ENCODE assay signal across 8 mouse cellular contexts in the genomic region with DNA sequence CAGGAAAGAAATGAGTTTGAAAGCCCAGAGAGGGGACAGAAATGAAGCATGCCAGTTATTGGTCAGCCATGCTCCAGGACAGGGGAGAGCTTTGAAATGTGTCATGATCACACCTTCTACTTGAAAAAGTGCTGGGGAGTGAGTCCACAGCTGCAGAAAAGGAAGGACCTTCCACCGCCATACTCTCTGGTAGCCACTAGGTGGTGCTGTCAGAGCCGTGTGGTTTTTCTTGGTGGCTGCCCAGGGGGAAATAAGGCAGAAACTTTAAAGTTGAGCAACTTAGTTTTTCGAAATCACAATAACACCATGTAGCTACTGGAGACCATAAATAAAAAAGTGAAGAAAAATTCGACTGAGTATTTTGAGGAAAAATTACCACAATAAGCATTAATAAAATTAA. TPM values are rescaled to one million over a fixed set of nuclear protein-coding genes. Genes with fewer than 3 reads are reported as not detected.
A peak's percentile ranks its signal among the peaks of the same experiment; 100 is the strongest.
DNase-seq lines count a peak whose midpoint lies in the region; ATAC-seq and TF ChIP-seq lines count a peak whose summit lies in the region.

No protein-coding gene starts in this region.

- H3K4me2 ChIP-seq in forebrain, embryonic 11.5 days (ENCODE audit: low read depth, low read length, severe bottlenecking), result no peak overlapping the region
- no peak overlapping the region for H3K4me2 ChIP-seq in forebrain, embryonic 13.5 days
- no peak overlapping the region for H3K4me2 ChIP-seq in neural tube, embryonic 15.5 days
- H3K4me2 ChIP-seq in liver, embryonic 14.5 days (ENCODE audit: low read depth), result no peak overlapping the region

- ATAC-seq in forebrain, embryonic 11.5 days (replicated peaks; ENCODE audit: low FRiP score), result no peak
- no peak; the same call in 1 of the 2 replicates for ATAC-seq in forebrain, embryonic 13.5 days
- ATAC-seq in neural tube, embryonic 15.5 days (ENCODE audit: low FRiP score), result no peak
- ATAC-seq in liver, embryonic 14.5 days (ENCODE audit: insufficient read depth), result no peak

- DNase-seq in forebrain, embryonic 11.5 days (ENCODE audit: low spot score), result peak; percentile 70
- peak; percentile 43 for DNase-seq in neural tube, embryonic 10.5 days (ENCODE audit: extremely low spot score, low spot score)
- peak; percentile 64 for DNase-seq in brain, adult 2 months (ENCODE audit: low read depth, low spot score)
- DNase-seq in gastrocnemius, postnatal 14 days, result peak; percentile 40
- peak in 1 of 3 experiments; percentile 13 for DNase-seq in liver, embryonic 14.5 days (ENCODE audit: low read depth in 3 of 3, low spot score in 3 of 3)
- DNase-seq in spleen, postnatal 10 days (ENCODE audit: low spot score in 2 of 2), result peak; percentile 5 to 46

- H3K36me3 ChIP-seq in forebrain, embryonic 11.5 days (ENCODE audit: control insufficient read depth, insufficient read depth, low read length), result no peaks in the 10 kb centered on the region
- H3K36me3 ChIP-seq in forebrain, embryonic 13.5 days (ENCODE audit: poor library complexity, severe bottlenecking), result 0 out of 2 replicates have a peak, but pooled peaks cover 2% of the 10 kb centered on the region
- H3K36me3 ChIP-seq in neural tube, embryonic 15.5 days, result no peaks in the 10 kb centered on the region
- H3K36me3 ChIP-seq in liver, embryonic 14.5 days (replicated peaks; ENCODE audit: control insufficient read depth, insufficient read depth, low read depth), result no peaks in the 10 kb centered on the region

- no peak overlapping the region for H3K9ac ChIP-seq in forebrain, embryonic 11.5 days (ENCODE audit: low read length)
- no peak overlapping the region for H3K9ac ChIP-seq in forebrain, embryonic 13.5 days
- H3K9ac ChIP-seq in neural tube, embryonic 15.5 days (replicated peaks), result no peak overlapping the region
- H3K9ac ChIP-seq in liver, embryonic 14.5 days (replicated peaks), result no peak overlapping the region

- peaks cover 2% of the 10 kb centered on the region; the same call in 1 of the 2 replicates for H3K4me1 ChIP-seq in forebrain, embryonic 11.5 days (replicated peaks; ENCODE audit: control insufficient read depth, insufficient read depth, low read length)
- peaks cover 15% of the 10 kb centered on the region for H3K4me1 ChIP-seq in forebrain, embryonic 13.5 days
- H3K4me1 ChIP-seq in neural tube, embryonic 15.5 days, result peaks cover 28% of the 10 kb centered on the region
- H3K4me1 ChIP-seq in liver, embryonic 14.5 days (replicated peaks; ENCODE audit: control insufficient read depth in 2 of 2, insufficient read depth in 2 of 2, low read length in 1 of 2), result no peaks in the 10 kb centered on the region

- peaks cover 5% of the 10 kb centered on the region; the same call in 1 of the 2 replicates for H3K9me3 ChIP-seq in forebrain, embryonic 11.5 days (ENCODE audit: control insufficient read depth, low read length)
- H3K9me3 ChIP-seq in forebrain, embryonic 13.5 days (replicated peaks), result peaks cover 12% of the 10 kb centered on the region
- H3K9me3 ChIP-seq in neural tube, embryonic 15.5 days (replicated peaks), result peaks cover 6% of the 10 kb centered on the region; the same call in 1 of the 2 replicates
- H3K9me3 ChIP-seq in liver, embryonic 14.5 days (ENCODE audit: control insufficient read depth, low read length), result no peaks in the 10 kb centered on the region

- H3K4me3 ChIP-seq in forebrain, embryonic 11.5 days (ENCODE audit: low read depth, low read length), result no peak overlapping the region
- no peak overlapping the region for H3K4me3 ChIP-seq in forebrain, embryonic 13.5 days
- no peak overlapping the region for H3K4me3 ChIP-seq in neural tube, embryonic 15.5 days (replicated peaks)
- H3K4me3 ChIP-seq in liver, embryonic 14.5 days (ENCODE audit: insufficient read depth in 1 of 2, low read depth in 2 of 2, low read length in 2 of 2), result no peak overlapping the region

- intact Hi-C loops in gastrocnemius, postnatal 14 days (cut with DNase I; ENCODE audit: low total_unique reads), result no loop called here

- peak; percentile 80 for TF ChIP-seq CTCF in liver, embryonic 14.5 days (IDR thresholded peaks at IDR 0.05; ENCODE audit: low read depth)

- 20% methylated on average over 4 of the region's 4 CpGs for WGBS in forebrain, embryonic 11.5 days
- WGBS in forebrain, embryonic 13.5 days, result 20% methylated on average over 4 of the region's 4 CpGs
- 16% methylated on average over 4 of the region's 4 CpGs for WGBS in neural tube, embryonic 15.5 days
- WGBS in liver, embryonic 14.5 days (ENCODE audit: insufficient replicate concordance), result 6% methylated on average over 4 of the region's 4 CpGs

- TF ChIP-seq EP300 in liver, embryonic 14.5 days (IDR thresholded peaks at IDR 0.05; ENCODE audit: low read depth), result no peak

- no peaks in the 10 kb centered on the region for H3K27me3 ChIP-seq in forebrain, embryonic 11.5 days (ENCODE audit: control insufficient read depth, insufficient read depth, low read length)
- 0 out of 2 replicates have a peak, but pooled peaks cover 1% of the 10 kb centered on the region for H3K27me3 ChIP-seq in forebrain, embryonic 13.5 days
- peaks cover 19% of the 10 kb centered on the region for H3K27me3 ChIP-seq in neural tube, embryonic 15.5 days (replicated peaks)
- H3K27me3 ChIP-seq in liver, embryonic 14.5 days (ENCODE audit: control insufficient read depth, insufficient read depth, low read length), result no peaks in the 10 kb centered on the region

- no peak overlapping the region for H3K27ac ChIP-seq in forebrain, embryonic 11.5 days (ENCODE audit: low read depth, low read length)
- no peak overlapping the region for H3K27ac ChIP-seq in forebrain, embryonic 13.5 days
- H3K27ac ChIP-seq in neural tube, embryonic 15.5 days (replicated peaks), result no peak overlapping the region
- H3K27ac ChIP-seq in liver, embryonic 14.5 days, result no peak overlapping the region

RNA-seq across cellular contexts. Expression of a gene that starts 3.0 kb away (rescaled TPM):
- 0.36 TPM in 1 of 2 replicates, not detected in the other for polyA plus RNA-seq in forebrain, embryonic 11.5 days (2014; fragmentation: Nextera tagmentation; extraction: Ambion mirVana)
- 0.13 and 0.32 TPM in 2 replicates for polyA plus RNA-seq in forebrain, embryonic 13.5 days (2015; fragmentation: Nextera tagmentation; extraction: Ambion mirVana)
- 0.18 and 0.33 TPM in 2 replicates for polyA plus RNA-seq in neural tube, embryonic 15.5 days (2015; fragmentation: Nextera tagmentation; extraction: Ambion mirVana)
- total RNA-seq in gastrocnemius, postnatal 14 days (2021), result not detected
- 0.08 and 0.21 TPM in 2 replicates for polyA plus RNA-seq in liver, embryonic 14.5 days (2012; rRNA removed)
- not detected in 2 replicates for polyA plus RNA-seq in liver, embryonic 14.5 days (2014; fragmentation: Nextera tagmentation; extraction: Ambion mirVana)
